Mouse (Mus musculus): ENCODE measurements at regions not wholly inside any gene's neighbourhood (a gene's known extent, or its start where the extent isn't known, plus 50 kb on each side); places are given as distances from the start of the nearest gene placed in this dataset.

DNA sequence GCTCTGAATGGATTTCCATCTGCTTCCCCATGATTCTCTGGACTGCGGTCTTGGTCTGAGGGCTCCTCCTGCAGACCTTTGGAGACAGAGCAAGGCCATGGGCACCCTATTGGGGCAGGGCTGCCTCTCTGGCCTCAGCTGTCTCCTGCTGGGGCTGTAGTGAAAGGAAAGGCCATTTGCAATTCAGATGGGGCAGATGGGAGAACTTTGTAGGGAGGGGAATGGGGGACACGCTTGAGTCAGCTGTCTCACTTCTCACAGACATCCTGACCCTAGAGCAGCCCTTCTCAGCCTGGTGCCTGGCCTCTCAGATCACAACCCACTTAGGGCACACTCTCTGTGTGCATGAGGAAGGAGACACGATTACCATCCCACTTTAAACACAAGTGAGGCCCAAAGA is 60.3 kb upstream of the Lhx1 start:
- Histone ChIP-seq H3K4me1 (replicated peaks; ENCODE audit: control insufficient read depth, insufficient read depth, low read length) (no peaks in the 10 kb centered on the region), H3K4me2 (ENCODE audit: low read length) (no peak overlapping the region), H3K36me3 (ENCODE audit: control insufficient read depth, insufficient read depth, low read length) (no peaks in the 10 kb centered on the region), H3K4me3 (ENCODE audit: low read depth, low read length) (no peak overlapping the region), H3K27me3 (replicated peaks; ENCODE audit: control insufficient read depth, insufficient read depth, low read length) (no peaks in the 10 kb centered on the region), H3K9ac (ENCODE audit: low read length) (no peak overlapping the region), H3K9me3 (ENCODE audit: control insufficient read depth, low read length) (no peaks in the 10 kb centered on the region), H3K27ac (ENCODE audit: low read depth) (no peak overlapping the region)
- WGBS = 38% methylated on average over 3 of the region's 3 CpGs
- DNase-seq (ENCODE audit: low spot score) (no peak), ATAC-seq (replicated peaks; ENCODE audit: low FRiP score, low TSS enrichment, low read depth) (no peak)

DNA sequence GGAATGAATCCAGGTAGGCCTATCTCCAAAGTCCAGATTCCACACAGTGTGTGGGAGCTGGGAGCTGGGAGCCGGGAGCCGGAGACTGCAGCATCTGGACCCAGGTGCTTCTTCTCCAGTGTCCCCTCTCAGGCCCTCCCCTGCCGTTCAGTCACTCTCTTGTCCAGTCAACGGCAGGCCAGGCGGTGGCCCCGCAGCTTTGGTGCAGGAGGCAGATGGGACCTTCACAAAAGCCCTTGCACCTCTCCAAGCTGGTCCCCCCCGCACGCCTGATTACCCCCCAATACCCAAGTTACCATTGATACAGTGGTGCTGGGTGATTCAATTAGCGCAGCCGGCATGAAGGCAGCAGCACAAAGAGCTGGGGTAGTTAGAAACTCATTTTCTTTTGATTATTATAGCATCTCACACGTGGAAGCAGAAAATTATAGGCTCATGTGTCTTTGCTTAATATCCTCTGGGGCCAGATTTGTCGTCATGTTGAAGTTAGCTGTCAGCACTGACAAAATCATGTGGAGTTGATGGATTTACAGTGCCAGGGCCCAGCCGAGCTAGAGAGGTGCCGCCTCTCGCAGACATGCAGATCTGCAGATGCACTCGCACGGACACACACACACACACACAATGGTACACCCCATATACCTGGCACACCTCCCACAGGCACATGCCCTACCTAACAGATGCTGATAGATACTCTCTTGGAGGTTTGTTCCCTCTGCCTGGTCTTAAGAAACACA is 53.6 kb upstream of the Lhx1 start:
- Histone ChIP-seq H3K36me3 (ENCODE audit: control insufficient read depth, insufficient read depth, low read length) (no peaks in the 10 kb centered on the region), H3K4me1 (replicated peaks; ENCODE audit: control insufficient read depth, insufficient read depth, low read length) (no peaks in the 10 kb centered on the region), H3K27ac (ENCODE audit: low read depth) (no peak overlapping the region), H3K9me3 (ENCODE audit: control insufficient read depth, low read length) (no peaks in the 10 kb centered on the region), H3K27me3 (replicated peaks; ENCODE audit: control insufficient read depth, insufficient read depth, low read length) (no peaks in the 10 kb centered on the region), H3K4me3 (ENCODE audit: low read depth, low read length) (no peak overlapping the region), H3K9ac (ENCODE audit: low read length) (no peak overlapping the region), H3K4me2 (ENCODE audit: low read length) (no peak overlapping the region)
- WGBS = 70% methylated on average over 17 of the region's 17 CpGs
- DNase-seq (ENCODE audit: low spot score) (no peak), ATAC-seq (replicated peaks; ENCODE audit: low FRiP score, low TSS enrichment, low read depth) (no peak)

All from intestine, embryonic 14.5 days (tissue).